Mouse (Mus musculus): ENCODE measurements around the gene Ncln.

DNA sequence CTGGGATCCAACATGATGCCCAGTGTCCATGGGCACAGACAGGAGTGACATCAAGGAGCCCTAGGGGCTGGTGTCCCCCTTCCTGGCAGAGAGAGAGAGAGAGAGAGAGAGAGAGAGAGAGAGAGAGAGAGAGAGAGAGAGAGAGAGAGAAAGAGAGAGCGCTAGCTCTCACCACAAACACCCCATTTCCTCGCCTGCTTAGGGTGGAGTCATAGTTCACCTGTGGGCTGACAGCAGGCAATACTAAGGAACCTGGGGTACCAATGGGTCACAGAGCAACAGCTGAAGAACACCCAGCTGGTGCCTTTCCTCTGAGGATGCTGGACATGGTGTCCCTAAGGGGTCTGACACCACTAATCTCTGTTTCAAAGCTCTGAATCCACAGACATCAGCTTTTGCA is 41.2 kb upstream of the Ncln start:
- TF ChIP-seq POLR2A (IDR thresholded peaks at IDR 0.05; ENCODE audit: borderline replicate concordance, low read depth, low read length) (no peak), CTCF (IDR thresholded peaks at IDR 0.05; ENCODE audit: low read depth, low read length) (no peak)

Data from bone marrow macrophage, adult 2 months (primary cell).